17 mouse cellular contexts compared by ENCODE assay signal in genomic region chr6:76984773-76985172, GRCm38 (mm10).
DNase-seq lines count a peak whose midpoint lies in the region; ATAC-seq lines count a peak whose summit lies in the region.
"Had no signal": no experiment of that assay in that cellular context is flagged by ENCODE, and none has a peak within 500 bp of the region (broad histone marks: within the 10 kb centered on the region; RNA-seq: fewer than 3 reads in every experiment).

No protein-coding gene starts in this region.

- 48% methylated on average over 4 of the region's 4 CpGs for WGBS in forebrain, embryonic 15.5 days
- 49% methylated on average over 4 of the region's 4 CpGs for WGBS in limb, embryonic 10.5 days
- 46% methylated on average over 4 of the region's 4 CpGs for WGBS in heart, embryonic 11.5 days (ENCODE audit: insufficient replicate concordance)

- peak overlapping the region; percentile 59 for H3K27ac ChIP-seq in forebrain, embryonic 15.5 days (replicated peaks)
- no peak overlapping the region for H3K27ac ChIP-seq in limb, embryonic 10.5 days
- H3K27ac ChIP-seq in heart, embryonic 11.5 days (ENCODE audit: low read depth, low read length) = no peak overlapping the region
- H3K27ac ChIP-seq: heart, embryonic 15.5 days; hindbrain, embryonic 15.5 days; liver, embryonic 14.5 days; neural tube, embryonic 13.5 days had no signal

- no peaks in the 10 kb centered on the region for H3K36me3 ChIP-seq in forebrain, embryonic 15.5 days
- no peaks in the 10 kb centered on the region for H3K36me3 ChIP-seq in limb, embryonic 10.5 days
- H3K36me3 ChIP-seq in heart, embryonic 11.5 days (ENCODE audit: control insufficient read depth, insufficient read depth, low read length) = no peaks in the 10 kb centered on the region
- H3K36me3 ChIP-seq: heart, embryonic 15.5 days; hindbrain, embryonic 15.5 days had no signal

- peak; percentile 37 to 68 for DNase-seq in frontal cortex, adult 2 months (ENCODE audit: extremely low spot score in 1 of 2, low spot score in 1 of 2)
- no peak for DNase-seq in frontal cortex, postnatal 14 days (ENCODE audit: low spot score in 2 of 2)
- peak; percentile 51 for DNase-seq in layer of hippocampus, adult 9-10 months (ENCODE audit: low spot score)
- DNase-seq in right cerebral cortex, postnatal 10 days (ENCODE audit: low spot score in 2 of 2) = peak; percentile 53 to 73
- no peak for DNase-seq in limb, embryonic 10.5 days (ENCODE audit: low spot score)
- DNase-seq: cerebellum, postnatal 25 days; kidney, adult 9 months; lung, postnatal 14 days; retina, postnatal 1 day; thymus, postnatal 36 days had no signal

- H3K9me3 ChIP-seq in forebrain, embryonic 15.5 days = no peaks in the 10 kb centered on the region
- H3K9me3 ChIP-seq in limb, embryonic 10.5 days (replicated peaks) = no peaks in the 10 kb centered on the region
- H3K9me3 ChIP-seq in heart, embryonic 11.5 days (replicated peaks; ENCODE audit: control insufficient read depth, low read length) = no peaks in the 10 kb centered on the region
- H3K9me3 ChIP-seq: heart, embryonic 15.5 days; hindbrain, embryonic 15.5 days; neural tube, embryonic 13.5 days had no signal

- no peak overlapping the region for H3K4me2 ChIP-seq in forebrain, embryonic 15.5 days (replicated peaks)
- no peak overlapping the region for H3K4me2 ChIP-seq in heart, embryonic 11.5 days
- H3K4me2 ChIP-seq: heart, embryonic 15.5 days; hindbrain, embryonic 15.5 days; midbrain, embryonic 11.5 days; neural tube, embryonic 13.5 days had no signal

- ATAC-seq in forebrain, embryonic 15.5 days (replicated peaks) = peak; percentile 91
- ATAC-seq in heart, embryonic 11.5 days (replicated peaks; ENCODE audit: insufficient number of reproducible peaks, low FRiP score, low TSS enrichment) = no peak

- H3K4me3 ChIP-seq in forebrain, embryonic 15.5 days = no peak overlapping the region
- no peak overlapping the region for H3K4me3 ChIP-seq in limb, embryonic 10.5 days
- H3K4me3 ChIP-seq in heart, embryonic 11.5 days (ENCODE audit: low read depth, low read length) = no peak overlapping the region
- H3K4me3 ChIP-seq: heart, embryonic 15.5 days; hindbrain, embryonic 15.5 days; neural tube, embryonic 13.5 days had no signal

- H3K4me1 ChIP-seq in forebrain, embryonic 15.5 days = peaks cover 10% of the 10 kb centered on the region
- no peaks in the 10 kb centered on the region for H3K4me1 ChIP-seq in limb, embryonic 10.5 days
- no peaks in the 10 kb centered on the region for H3K4me1 ChIP-seq in heart, embryonic 11.5 days (ENCODE audit: control insufficient read depth, insufficient read depth, low read length)
- H3K4me1 ChIP-seq: heart, embryonic 15.5 days; hindbrain, embryonic 15.5 days; neural tube, embryonic 13.5 days had no signal

- H3K27me3 ChIP-seq in forebrain, embryonic 15.5 days = no peaks in the 10 kb centered on the region
- no peaks in the 10 kb centered on the region for H3K27me3 ChIP-seq in limb, embryonic 10.5 days (ENCODE audit: low read depth, poor library complexity, severe bottlenecking)
- no peaks in the 10 kb centered on the region for H3K27me3 ChIP-seq in heart, embryonic 11.5 days (ENCODE audit: control insufficient read depth, insufficient read depth, low read length)
- H3K27me3 ChIP-seq: heart, embryonic 15.5 days; hindbrain, embryonic 15.5 days; neural tube, embryonic 13.5 days had no signal

- H3K9ac ChIP-seq in forebrain, embryonic 15.5 days (replicated peaks) = no peak overlapping the region
- H3K9ac ChIP-seq in heart, embryonic 11.5 days (ENCODE audit: low read depth, low read length) = no peak overlapping the region
- H3K9ac ChIP-seq: heart, embryonic 15.5 days; hindbrain, embryonic 15.5 days; liver, embryonic 14.5 days; neural tube, embryonic 13.5 days had no signal

Comparison
In these comparisons a context has a peak if more than half of its experiments do, and no peak if none do; other contexts are left out.
1. DNase-seq: peak in frontal cortex, adult 2 months (2 of 2), layer of hippocampus, adult 9-10 months (single experiment) and right cerebral cortex, postnatal 10 days (2 of 2); none in frontal cortex, postnatal 14 days (0 of 2) and limb, embryonic 10.5 days (single experiment).